Mouse (Mus musculus) liver, adult 2 months (tissue): Measurements from ENCODE around the gene Sspn.

Experiments
- CTCF ChIP-seq: fragments of 200-500 bp; IDR thresholded peaks from 2 replicates; pipeline ENCODE4 v1.5.1; 2011; ENCODE audit warnings: low read depth, low read length, control low read depth
- POLR2A ChIP-seq: fragments of 200-500 bp; IDR thresholded peaks from 2 replicates; pipeline ENCODE4 v1.6.1; 2011; ENCODE audit warnings: low read length, control low read depth; ENCODE audit not compliant: insufficient read depth; ENCODE audit errors: extremely low read depth

DNA sequence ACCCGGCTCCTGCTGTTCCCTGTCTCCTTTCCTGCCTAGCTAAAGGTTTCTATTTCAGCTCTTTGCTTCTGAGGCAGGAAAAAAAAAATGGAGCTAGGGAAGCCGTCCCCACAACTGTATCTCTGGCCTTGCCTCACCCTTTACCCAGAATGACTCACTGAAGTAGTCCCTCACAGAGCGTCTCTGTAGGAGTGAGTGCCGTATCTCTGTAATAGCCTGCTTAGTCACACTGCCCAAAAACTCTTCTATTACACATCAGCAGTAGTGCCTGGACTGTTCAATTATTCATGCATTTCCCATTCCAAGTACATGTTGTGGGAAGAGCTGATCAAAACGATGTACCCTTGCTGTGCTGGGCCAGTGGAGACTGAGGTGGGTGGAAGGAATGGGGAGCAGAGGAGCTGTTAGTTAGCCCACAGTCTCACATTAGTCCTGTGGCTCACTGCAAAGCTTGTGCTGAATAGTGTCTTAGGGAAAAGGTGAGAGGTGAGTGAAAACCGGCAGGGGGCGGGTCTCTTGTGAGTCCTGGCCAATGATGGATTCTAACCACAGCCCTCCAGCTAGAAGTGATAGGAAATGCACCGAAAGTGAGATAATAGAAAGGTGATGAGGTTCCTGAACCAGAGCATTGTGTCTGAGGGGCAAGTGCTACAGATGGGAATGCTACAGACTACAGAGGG, 46.5 kb downstream of the Sspn start:
- TF ChIP-seq POLR2A (no peak), CTCF (no peak)
